ENCODE assay signal across 8 mouse cellular contexts in the genomic region with DNA sequence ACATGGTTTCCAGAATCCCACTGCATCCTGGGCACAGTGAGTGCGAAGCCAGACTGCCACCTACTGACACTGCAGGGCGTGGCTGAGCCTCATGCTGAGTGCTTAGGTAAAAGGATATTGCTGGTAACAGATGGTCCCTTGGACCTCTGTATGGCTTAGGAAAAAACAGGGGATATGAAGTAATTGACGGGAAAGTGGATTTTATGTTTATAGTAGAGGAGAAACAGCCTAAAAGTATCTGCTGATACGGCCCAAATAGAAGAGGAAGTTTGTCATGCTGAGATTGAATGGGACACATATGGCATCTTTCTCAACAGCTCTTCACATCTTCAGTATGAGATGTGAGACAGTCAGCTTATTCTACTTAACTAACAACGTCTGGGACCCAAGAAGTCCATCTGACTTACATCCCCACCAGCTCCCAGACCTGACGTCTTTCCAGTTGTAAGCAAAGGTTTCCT.
DNase-seq lines count a peak whose midpoint lies in the region; ATAC-seq and TF ChIP-seq lines count a peak whose summit lies in the region.

No protein-coding gene starts in this region.

- no peak overlapping the region for H3K4me3 ChIP-seq in embryonic facial prominence, embryonic 14.5 days (ENCODE audit: low read depth, low read length)
- no peak overlapping the region for H3K4me3 ChIP-seq in kidney, postnatal 0 days (replicated peaks; ENCODE audit: low read depth, low read length)
- H3K4me3 ChIP-seq in liver, embryonic 14.5 days (ENCODE audit: insufficient read depth in 1 of 2, low read depth in 2 of 2, low read length in 2 of 2): no peak overlapping the region
- H3K4me3 ChIP-seq in small intestine, adult 2 months (ENCODE audit: low read depth, low read length): no peak overlapping the region
- H3K4me3 ChIP-seq in hindbrain, embryonic 14.5 days (replicated peaks; ENCODE audit: low read length): no peak overlapping the region

- H3K4me1 ChIP-seq in embryonic facial prominence, embryonic 14.5 days (ENCODE audit: control insufficient read depth, insufficient read depth, low read length): no peaks in the 10 kb centered on the region
- H3K4me1 ChIP-seq in kidney, postnatal 0 days (replicated peaks; ENCODE audit: insufficient read depth, low read length): no peaks in the 10 kb centered on the region
- H3K4me1 ChIP-seq in liver, embryonic 14.5 days (replicated peaks; ENCODE audit: control insufficient read depth in 2 of 2, insufficient read depth in 2 of 2, low read length in 1 of 2): no peaks in the 10 kb centered on the region
- H3K4me1 ChIP-seq in small intestine, adult 2 months (ENCODE audit: control insufficient read depth, insufficient read depth, insufficient read length, low read length): no peaks in the 10 kb centered on the region
- H3K4me1 ChIP-seq in hindbrain, embryonic 14.5 days (replicated peaks; ENCODE audit: control insufficient read depth, insufficient read depth, low read length): no peaks in the 10 kb centered on the region

- H3K27me3 ChIP-seq in embryonic facial prominence, embryonic 14.5 days (replicated peaks; ENCODE audit: control insufficient read depth, insufficient read depth, low read length): no peaks in the 10 kb centered on the region
- no peaks in the 10 kb centered on the region for H3K27me3 ChIP-seq in kidney, postnatal 0 days (ENCODE audit: insufficient read depth, low read length)
- no peaks in the 10 kb centered on the region for H3K27me3 ChIP-seq in liver, embryonic 14.5 days (ENCODE audit: control insufficient read depth, insufficient read depth, low read length)
- no peaks in the 10 kb centered on the region for H3K27me3 ChIP-seq in small intestine, adult 2 months (ENCODE audit: control insufficient read depth, insufficient read depth, low read length)
- no peaks in the 10 kb centered on the region for H3K27me3 ChIP-seq in hindbrain, embryonic 14.5 days (ENCODE audit: control insufficient read depth, insufficient read depth, low read length)

- WGBS in embryonic facial prominence, embryonic 14.5 days: 59% methylated on average over 6 of the region's 6 CpGs
- 55% methylated on average over 6 of the region's 6 CpGs for WGBS in kidney, postnatal 0 days
- WGBS in liver, embryonic 14.5 days (ENCODE audit: insufficient replicate concordance): 46% methylated on average over 6 of the region's 6 CpGs
- 43% methylated on average over 6 of the region's 6 CpGs for WGBS in small intestine, adult 2 months
- WGBS in hindbrain, embryonic 14.5 days: 78% methylated on average over 6 of the region's 6 CpGs

- no peak overlapping the region for H3K9ac ChIP-seq in embryonic facial prominence, embryonic 14.5 days (ENCODE audit: low read depth, low read length)
- H3K9ac ChIP-seq in kidney, postnatal 0 days (ENCODE audit: low read depth, low read length): no peak overlapping the region
- H3K9ac ChIP-seq in liver, embryonic 14.5 days (replicated peaks): no peak overlapping the region
- H3K9ac ChIP-seq in hindbrain, embryonic 14.5 days: no peak overlapping the region

- peak; percentile 70 for TF ChIP-seq CTCF in kidney, postnatal 0 days (IDR thresholded peaks at IDR 0.05; ENCODE audit: low read depth)
- peak; percentile 50; the same call in 1 of the 2 replicates for TF ChIP-seq CTCF in liver, embryonic 14.5 days (IDR thresholded peaks at IDR 0.05; ENCODE audit: low read depth)
- peak; percentile 45; the same call in 1 of the 2 replicates for TF ChIP-seq CTCF in small intestine, adult 2 months (IDR thresholded peaks at IDR 0.05; ENCODE audit: extremely low read depth, insufficient read length, insufficient replicate concordance, low read depth, low read length)

- TF ChIP-seq EP300 in liver, embryonic 14.5 days (IDR thresholded peaks at IDR 0.05; ENCODE audit: low read depth): no peak

- no peak for TF ChIP-seq POLR2A in small intestine, adult 2 months (IDR thresholded peaks at IDR 0.05; ENCODE audit: low read depth, low read length)

- DNase-seq in cerebellum, adult 11 months: peak; percentile 9
- DNase-seq in adipocyte (ENCODE audit: low spot score): peak; percentile 11
- DNase-seq in embryonic facial prominence, embryonic 14.5 days (ENCODE audit: low spot score): peak; percentile 58
- DNase-seq in kidney, postnatal 0 days (ENCODE audit: low spot score): peak; percentile 58
- DNase-seq in liver, embryonic 14.5 days (ENCODE audit: low read depth in 3 of 3, low spot score in 3 of 3): no peak
- no peak for DNase-seq in hindbrain, embryonic 14.5 days (ENCODE audit: low spot score)

- H3K4me2 ChIP-seq in embryonic facial prominence, embryonic 14.5 days (ENCODE audit: low read depth, low read length): no peak overlapping the region
- H3K4me2 ChIP-seq in kidney, postnatal 0 days (ENCODE audit: low read length): no peak overlapping the region
- no peak overlapping the region for H3K4me2 ChIP-seq in liver, embryonic 14.5 days (ENCODE audit: low read depth)
- H3K4me2 ChIP-seq in hindbrain, embryonic 14.5 days (replicated peaks): no peak overlapping the region

- no peaks in the 10 kb centered on the region for H3K36me3 ChIP-seq in embryonic facial prominence, embryonic 14.5 days (ENCODE audit: control insufficient read depth, insufficient read depth, low read length)
- no peaks in the 10 kb centered on the region for H3K36me3 ChIP-seq in kidney, postnatal 0 days (ENCODE audit: insufficient read depth, low read length)
- H3K36me3 ChIP-seq in liver, embryonic 14.5 days (replicated peaks; ENCODE audit: control insufficient read depth, insufficient read depth, low read depth): no peaks in the 10 kb centered on the region
- no peaks in the 10 kb centered on the region for H3K36me3 ChIP-seq in small intestine, adult 2 months (ENCODE audit: control insufficient read depth, insufficient read depth, low read length)
- H3K36me3 ChIP-seq in hindbrain, embryonic 14.5 days (replicated peaks; ENCODE audit: control insufficient read depth, insufficient read depth): no peaks in the 10 kb centered on the region

- ATAC-seq in cerebellum, adult (ENCODE audit: insufficient number of reproducible peaks, low FRiP score, low TSS enrichment): no peak
- no peak for ATAC-seq in embryonic facial prominence, embryonic 14.5 days (ENCODE audit: low read depth)
- ATAC-seq in kidney, postnatal 0 days (replicated peaks; ENCODE audit: low FRiP score, low read depth): no peak
- ATAC-seq in liver, embryonic 14.5 days (ENCODE audit: insufficient read depth): no peak
- ATAC-seq in hindbrain, embryonic 14.5 days (ENCODE audit: low FRiP score): no peak

- H3K9me3 ChIP-seq in embryonic facial prominence, embryonic 14.5 days (ENCODE audit: control insufficient read depth, low read length): no peaks in the 10 kb centered on the region
- H3K9me3 ChIP-seq in kidney, postnatal 0 days (replicated peaks; ENCODE audit: low read length): no peaks in the 10 kb centered on the region
- no peaks in the 10 kb centered on the region for H3K9me3 ChIP-seq in liver, embryonic 14.5 days (ENCODE audit: control insufficient read depth, low read length)
- no peaks in the 10 kb centered on the region for H3K9me3 ChIP-seq in hindbrain, embryonic 14.5 days (ENCODE audit: control insufficient read depth, low read length)

- no peak overlapping the region for H3K27ac ChIP-seq in embryonic facial prominence, embryonic 14.5 days (replicated peaks; ENCODE audit: low read depth, low read length)
- H3K27ac ChIP-seq in kidney, postnatal 0 days: no peak overlapping the region
- H3K27ac ChIP-seq in liver, embryonic 14.5 days: no peak overlapping the region
- H3K27ac ChIP-seq in small intestine, adult 2 months (ENCODE audit: insufficient read depth, low read depth, low read length): no peak overlapping the region
- H3K27ac ChIP-seq in hindbrain, embryonic 14.5 days: no peak overlapping the region

Comparison
In these comparisons a context has a peak if more than half of its experiments do, and no peak if none do; other contexts are left out.
1. DNase-seq: peak in cerebellum, adult 11 months (single experiment), adipocyte (single experiment), embryonic facial prominence, embryonic 14.5 days (single experiment) and kidney, postnatal 0 days (single experiment); none in liver, embryonic 14.5 days (0 of 3) and hindbrain, embryonic 14.5 days (single experiment).
2. Peak in every context shown above with its lines, with median percentiles within 50 percentile points of each other: CTCF ChIP-seq.